Mouse (Mus musculus) lung, adult 2 months (tissue): ENCODE data around the gene Jag1.

Experiments used
- CTCF ChIP-seq: fragments of 200-500 bp; IDR thresholded peaks from 2 replicates; pipeline ENCODE4 v1.5.1; 2011; ENCODE audit warnings: mild to moderate bottlenecking, low read length, control low read depth; ENCODE audit not compliant: insufficient read depth
- POLR2A ChIP-seq: fragments of 200-500 bp; IDR thresholded peaks from 2 replicates; pipeline ENCODE4 v1.6.1; 2011; ENCODE audit warnings: low read depth, mild to moderate bottlenecking, control low read depth, low read length, borderline replicate concordance; ENCODE audit errors: extremely low read depth

DNA sequence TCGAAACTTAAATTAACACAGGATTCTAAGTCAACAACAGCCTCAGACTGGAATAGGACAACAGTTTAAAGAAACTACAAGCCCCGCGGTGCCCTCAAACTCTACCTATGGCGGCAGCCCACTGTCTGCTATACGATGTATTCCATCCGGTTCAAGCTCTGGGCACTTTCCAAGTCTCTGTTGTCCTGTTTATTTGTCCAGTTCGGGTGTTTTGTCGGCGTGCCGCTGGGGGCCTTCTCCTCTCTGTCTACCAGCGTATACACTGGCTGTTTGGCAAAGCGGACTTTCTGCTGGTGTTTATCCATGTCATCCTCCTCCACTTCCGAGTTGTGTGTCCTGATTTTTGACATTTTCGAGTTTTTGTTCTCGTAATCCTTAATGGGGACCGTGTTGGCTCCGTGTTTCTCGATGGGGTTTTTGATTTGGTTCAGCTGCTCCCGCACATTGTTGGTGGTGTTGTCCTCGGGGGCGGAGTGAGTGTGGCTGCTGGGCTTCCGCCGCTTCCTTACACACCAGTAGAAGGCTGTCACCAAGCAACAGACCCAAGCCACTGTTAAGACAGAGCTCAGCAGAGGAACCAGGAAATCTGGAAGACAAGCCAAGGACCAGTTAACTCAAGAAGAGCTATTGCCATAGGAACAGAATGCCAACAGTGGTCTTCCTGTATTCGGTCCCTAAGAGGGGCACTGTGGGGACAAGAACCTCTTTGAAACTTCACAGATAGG is 33.4 kb downstream of the Jag1 start:
- TF ChIP-seq CTCF (no peak), POLR2A (no peak)
